Mouse (Mus musculus) kidney, embryonic 15.5 days (tissue): ENCODE results near the gene Epop. TPM values are rescaled to one million over a fixed set of nuclear protein-coding genes. Genes with fewer than 3 reads are reported as not detected.
"Not testable (repeated sequence)": the region's sequence is repeated elsewhere in the genome, so short reads cannot be mapped to it uniquely, and the experiment has no call there.

ENCODE experiments used
- ATAC-seq: fragments of 200-750 bp; cut with Nextera tagmentation; replicated peaks from 2 replicates; pipeline ENCODE4 v1.8.0; 2017; ENCODE audit warnings: moderate TSS enrichment; ENCODE audit not compliant: low FRiP score
- H3K27ac ChIP-seq: fragments of 300-500 bp; sonication (generic); 2 replicates; pipeline ENCODE4 v1.5.1; 2015; ENCODE audit warnings: mild to moderate bottlenecking, inconsistent platforms
- H3K27me3 ChIP-seq: fragments of 300-500 bp; sonication (generic); 2 replicates; pipeline ENCODE4 v1.6.1; 2015; ENCODE audit warnings: inconsistent platforms
- H3K36me3 ChIP-seq: fragments of 300-500 bp; sonication (generic); 2 replicates; pipeline ENCODE4 v1.6.1; 2015; ENCODE audit warnings: inconsistent platforms
- H3K4me1 ChIP-seq: fragments of 300-500 bp; sonication (generic); 2 replicates; pipeline ENCODE4 v1.6.1; 2015; ENCODE audit warnings: inconsistent platforms
- H3K4me2 ChIP-seq: fragments of 300-500 bp; sonication (generic); 2 replicates; pipeline ENCODE4 v1.6.1; 2015; ENCODE audit warnings: moderate library complexity, mild to moderate bottlenecking, inconsistent platforms
- H3K4me3 ChIP-seq: fragments of 300-500 bp; sonication (generic); replicated peaks from 2 replicates; pipeline ENCODE4 v1.5.1; 2015; ENCODE audit warnings: mild to moderate bottlenecking, inconsistent platforms
- H3K9ac ChIP-seq: fragments of 300-500 bp; sonication (generic); 2 replicates; pipeline ENCODE4 v1.6.1; 2015; ENCODE audit warnings: mild to moderate bottlenecking, inconsistent platforms
- H3K9me3 ChIP-seq: fragments of 300-500 bp; sonication (generic); replicated peaks from 2 replicates; pipeline ENCODE4 v1.6.1; 2016; ENCODE audit warnings: inconsistent platforms
- WGBS: fragments of 180-500 bp; shearing (Covaris S2); methylation state at CpG from one replicate; pipeline ENCODE4 v1.1.7; 2015; ENCODE audit warnings: mixed read lengths; 5-methylcytosine and 5-hydroxymethylcytosine counted together
- polyA plus RNA-seq: library from polyadenylated mRNA; unstranded; fragments of >200 nt; fragmentation: Nextera tagmentation; extraction: Ambion mirVana; gene quantifications from 2 replicates; pipeline ENCODE4 v1.2.1, GENCODE M21; 2015

Epop gene
- polyA plus RNA-seq, 1 experiment from 2014 or later, result 5.1 TPM

GRCm38 (mm10) chr11:97642746-97643145, 13.2 kb upstream of the Epop start:
- H3K9me3 ChIP-seq, result no peaks in the 10 kb centered on the region
- no peaks in the 10 kb centered on the region for H3K4me1 ChIP-seq
- no peak for ATAC-seq
- H3K27ac ChIP-seq, result no peak overlapping the region
- no peak overlapping the region for H3K4me3 ChIP-seq
- no peak overlapping the region for H3K9ac ChIP-seq
- H3K36me3 ChIP-seq, result no peaks in the 10 kb centered on the region
- H3K4me2 ChIP-seq, result no peak overlapping the region
- WGBS, result 50% methylated on average over 2 of the region's 2 CpGs
- H3K27me3 ChIP-seq, result no peaks in the 10 kb centered on the region

- 43% methylated on average over 8 of the region's 8 CpGs for WGBS
- Histone ChIP-seq H3K4me1 (no peaks in the 10 kb centered on the region), H3K9ac (no peak overlapping the region), H3K27me3 (no peaks in the 10 kb centered on the region), H3K9me3 (no peaks in the 10 kb centered on the region), H3K36me3 (no peaks in the 10 kb centered on the region), H3K4me2 (no peak overlapping the region), H3K4me3 (no peak overlapping the region), H3K27ac (no peak overlapping the region)
- no peak for ATAC-seq
Observed at GRCm38 (mm10) chr11:97641668-97642067, 12.2 kb upstream of the Epop start.

GRCm38 (mm10) chr11:97635468-97636019, 6.0 kb upstream of the Epop start:
- Histone ChIP-seq H3K27ac (no peak overlapping the region), H3K4me1 (0 out of 2 replicates have a peak, but pooled peaks cover under 1% of the 10 kb centered on the region), H3K4me2 (no peak overlapping the region), H3K27me3 (peaks cover 16% of the 10 kb centered on the region), H3K4me3 (no peak overlapping the region), H3K9ac (no peak overlapping the region), H3K9me3 (no peaks in the 10 kb centered on the region), H3K36me3 (no peaks in the 10 kb centered on the region)
- no peak for ATAC-seq
- WGBS, result 78% methylated on average over 11 of the region's 11 CpGs

DNA sequence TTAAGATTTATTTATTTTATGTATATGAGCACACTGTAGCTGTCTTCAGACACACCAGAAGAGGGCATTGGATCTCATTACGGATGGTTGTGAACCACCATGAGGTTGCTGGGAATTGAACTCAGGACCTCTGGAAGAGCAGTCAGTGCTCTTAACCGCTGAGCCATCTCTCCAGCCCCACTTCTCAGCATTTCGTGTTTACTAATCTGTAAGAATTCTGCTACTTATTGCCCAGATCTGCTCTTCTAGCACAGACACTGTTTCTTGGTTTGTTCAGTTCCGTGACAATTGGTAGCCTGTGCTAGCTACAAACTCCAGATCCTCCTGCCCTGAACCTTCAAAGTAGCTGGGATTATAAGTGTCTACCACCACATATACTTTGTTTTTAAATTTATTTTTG, 2.9 kb upstream of the Epop start:
- ATAC-seq, result not testable (repeated sequence)
- WGBS, result 87% methylated on average over 4 of the region's 4 CpGs

DNA sequence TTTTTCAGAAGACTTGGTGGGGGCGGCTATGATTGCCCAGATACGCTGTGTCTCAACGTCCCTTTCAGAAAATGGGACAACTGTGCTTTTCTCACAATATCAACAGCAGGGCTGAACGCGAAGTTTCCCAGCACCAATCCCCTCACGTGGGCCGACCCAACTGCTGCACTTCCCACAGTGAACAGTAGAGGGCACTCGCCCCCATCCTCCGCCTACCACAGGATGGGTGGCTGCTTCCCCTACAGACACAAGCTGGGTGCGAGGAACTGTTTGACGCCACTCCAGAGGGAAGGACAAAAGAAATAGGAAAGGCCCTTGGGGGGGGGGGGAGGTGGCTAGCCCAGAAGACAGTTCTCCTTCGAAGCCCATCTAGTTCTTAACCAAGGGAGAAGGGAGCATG, 2.4 kb upstream of the Epop start:
- no peaks in the 10 kb centered on the region for H3K36me3 ChIP-seq
- peaks cover 52% of the 10 kb centered on the region for H3K27me3 ChIP-seq
- 5% methylated on average over 12 of the region's 12 CpGs for WGBS
- no peak overlapping the region for H3K27ac ChIP-seq
- no peak overlapping the region for H3K4me2 ChIP-seq
- H3K4me1 ChIP-seq, result peaks cover 36% of the 10 kb centered on the region
- H3K9ac ChIP-seq, result no peak overlapping the region
- no peak overlapping the region for H3K4me3 ChIP-seq
- ATAC-seq, result 0 out of 2 replicates have a peak, but pooled peaks have one; percentile 23
- no peaks in the 10 kb centered on the region for H3K9me3 ChIP-seq

More for the DNA sequence above, 2.9 kb upstream of the Epop start:
- not testable (repeated sequence) for H3K4me3 ChIP-seq, H3K36me3 ChIP-seq, H3K4me2 ChIP-seq, H3K9ac ChIP-seq, H3K9me3 ChIP-seq, H3K27ac ChIP-seq
- Histone ChIP-seq H3K27me3 (peaks cover 47% of the 10 kb centered on the region), H3K4me1 (peaks cover 31% of the 10 kb centered on the region)

DNA sequence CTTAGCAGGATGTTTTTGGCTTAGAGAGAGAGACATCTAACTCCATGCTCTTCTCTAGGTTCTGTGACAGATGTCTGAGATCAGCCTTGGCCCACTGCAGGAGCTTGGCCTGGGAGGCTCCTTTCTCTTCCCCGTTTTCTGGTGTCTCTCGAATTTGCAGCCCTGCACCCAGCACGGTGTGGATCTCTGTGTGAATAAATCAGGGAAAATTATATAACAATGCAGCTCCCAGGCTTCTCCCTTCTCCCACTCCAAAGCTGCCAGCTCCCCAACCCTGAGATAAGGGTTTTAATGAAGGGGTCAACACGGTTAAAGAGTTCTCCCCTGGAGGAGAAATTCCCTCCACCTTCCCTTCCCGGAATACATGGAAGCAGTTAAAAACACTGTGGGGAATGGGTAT, 2.0 kb upstream of the Epop start:
- 10% methylated on average over 5 of the region's 5 CpGs for WGBS
- H3K4me1 ChIP-seq, result peaks cover 41% of the 10 kb centered on the region
- H3K27me3 ChIP-seq, result peaks cover 56% of the 10 kb centered on the region
- no peak overlapping the region for H3K27ac ChIP-seq
- H3K36me3 ChIP-seq, result no peaks in the 10 kb centered on the region
- no peaks in the 10 kb centered on the region for H3K9me3 ChIP-seq
- no peak for ATAC-seq
- H3K9ac ChIP-seq, result no peak overlapping the region
- no peak overlapping the region for H3K4me2 ChIP-seq
- no peak overlapping the region for H3K4me3 ChIP-seq

DNA sequence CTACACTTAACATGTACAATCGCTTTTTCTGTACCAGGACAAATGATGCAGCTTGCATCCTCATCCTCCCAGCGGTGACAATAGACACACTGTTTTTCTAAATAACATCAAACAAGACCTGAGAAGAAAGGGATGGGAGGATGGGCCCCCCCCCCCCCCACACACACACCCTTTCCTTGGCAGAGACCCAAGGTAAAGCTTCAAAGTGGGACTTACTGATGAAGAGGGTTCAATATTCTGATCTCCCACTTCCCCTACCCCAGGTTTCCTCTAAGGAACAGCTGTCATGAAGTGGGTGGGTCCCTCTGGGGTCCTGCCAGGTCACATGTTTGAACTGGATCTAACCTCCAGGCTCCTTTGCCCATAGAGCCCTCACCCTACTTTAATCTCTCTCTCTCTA, 1.5 kb upstream of the Epop start:
- Histone ChIP-seq H3K4me1 (peaks cover 45% of the 10 kb centered on the region), H3K27ac (no peak overlapping the region), H3K4me2 (no peak overlapping the region), H3K4me3 (no peak overlapping the region), H3K9ac (no peak overlapping the region), H3K9me3 (no peaks in the 10 kb centered on the region), H3K36me3 (no peaks in the 10 kb centered on the region), H3K27me3 (peaks cover 61% of the 10 kb centered on the region)
- no peak for ATAC-seq
- 33% methylated on average over 2 of the region's 2 CpGs for WGBS

DNA sequence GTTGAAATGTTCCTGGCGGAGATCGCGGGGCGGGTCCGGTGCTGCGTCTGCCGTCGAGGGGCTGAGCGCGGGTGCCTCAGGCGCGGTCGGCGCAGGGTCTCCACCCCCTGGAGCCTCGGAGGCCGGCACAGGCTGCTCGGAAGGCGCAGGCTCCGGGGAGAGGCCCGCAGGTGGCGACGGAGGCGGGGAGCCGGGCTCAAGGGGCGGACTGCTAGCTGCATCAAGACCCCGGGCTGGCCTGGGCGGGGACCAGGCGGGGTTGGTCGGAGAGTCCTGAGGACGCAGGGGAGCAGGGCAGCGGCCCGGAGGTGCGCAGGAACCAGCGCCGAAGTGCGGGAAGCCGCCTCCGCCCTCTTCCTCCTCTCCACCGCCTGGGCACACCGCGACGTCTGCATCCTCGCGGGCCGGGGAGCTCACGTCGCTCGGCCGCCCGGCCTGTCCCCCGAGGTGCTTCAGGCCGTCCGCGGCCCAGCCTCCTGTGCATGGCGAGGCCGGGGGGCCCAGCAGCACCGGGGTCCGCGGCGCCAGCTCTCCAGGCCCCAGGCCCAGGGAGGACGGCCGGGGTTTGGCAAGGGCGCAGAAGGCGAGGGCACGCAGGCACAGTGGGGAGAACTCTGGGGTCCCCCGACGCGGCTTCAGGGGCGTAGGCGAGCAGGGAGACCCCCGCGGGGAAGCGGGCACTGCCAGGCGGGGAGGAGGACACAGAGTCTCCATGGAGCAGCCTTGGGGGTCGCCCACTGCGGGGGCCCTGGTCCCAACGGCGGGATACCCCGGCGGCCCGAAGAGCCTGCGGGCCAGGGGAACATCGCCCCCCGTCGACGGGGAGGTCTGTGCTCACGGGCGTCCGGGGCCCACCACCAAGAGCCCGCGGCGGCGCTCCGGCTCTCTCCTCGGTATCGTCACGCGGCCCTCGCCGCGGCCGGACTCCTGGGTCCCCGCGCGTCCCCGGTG, 659 bp downstream of the Epop start:
- Histone ChIP-seq H3K9ac (peak overlapping the region; percentile 74), H3K27me3 (peaks cover 82% of the 10 kb centered on the region), H3K4me1 (peaks cover 46% of the 10 kb centered on the region), H3K36me3 (no peaks in the 10 kb centered on the region), H3K4me3 (peak overlapping the region; percentile 74), H3K9me3 (no peaks in the 10 kb centered on the region), H3K27ac (no peak overlapping the region), H3K4me2 (peak overlapping the region; percentile 97)
- ATAC-seq, result peak; percentile 43; the same call in 1 of the 2 replicates
- WGBS, result under 1% methylated on average over 104 of the region's 106 CpGs

DNA sequence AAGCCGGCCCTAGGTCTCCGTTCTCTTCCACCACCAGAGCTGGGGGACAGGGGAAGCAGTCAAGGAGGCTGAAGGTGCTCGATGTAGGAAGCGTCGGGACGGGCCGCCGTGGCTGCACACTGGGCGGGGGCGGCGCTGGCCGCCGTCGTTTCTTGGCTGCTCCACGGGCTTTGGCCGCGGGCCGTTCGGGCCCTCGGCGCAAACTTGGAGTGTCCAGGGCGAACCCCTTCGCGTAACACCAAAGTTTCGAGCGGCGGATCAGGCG, 1.3 kb downstream of the Epop start:
- H3K9me3 ChIP-seq, result no peaks in the 10 kb centered on the region
- peak overlapping the region; percentile 74 for H3K4me3 ChIP-seq
- 1% methylated on average over 28 of the region's 28 CpGs for WGBS
- peaks cover 46% of the 10 kb centered on the region for H3K4me1 ChIP-seq
- peak overlapping the region; percentile 97 for H3K4me2 ChIP-seq
- no peak for ATAC-seq
- H3K27me3 ChIP-seq, result peaks cover 88% of the 10 kb centered on the region
- H3K36me3 ChIP-seq, result no peaks in the 10 kb centered on the region
- H3K9ac ChIP-seq, result 0 out of 2 replicates have a peak overlapping the region, but pooled peaks have one; percentile 74
- H3K27ac ChIP-seq, result no peak overlapping the region

DNA sequence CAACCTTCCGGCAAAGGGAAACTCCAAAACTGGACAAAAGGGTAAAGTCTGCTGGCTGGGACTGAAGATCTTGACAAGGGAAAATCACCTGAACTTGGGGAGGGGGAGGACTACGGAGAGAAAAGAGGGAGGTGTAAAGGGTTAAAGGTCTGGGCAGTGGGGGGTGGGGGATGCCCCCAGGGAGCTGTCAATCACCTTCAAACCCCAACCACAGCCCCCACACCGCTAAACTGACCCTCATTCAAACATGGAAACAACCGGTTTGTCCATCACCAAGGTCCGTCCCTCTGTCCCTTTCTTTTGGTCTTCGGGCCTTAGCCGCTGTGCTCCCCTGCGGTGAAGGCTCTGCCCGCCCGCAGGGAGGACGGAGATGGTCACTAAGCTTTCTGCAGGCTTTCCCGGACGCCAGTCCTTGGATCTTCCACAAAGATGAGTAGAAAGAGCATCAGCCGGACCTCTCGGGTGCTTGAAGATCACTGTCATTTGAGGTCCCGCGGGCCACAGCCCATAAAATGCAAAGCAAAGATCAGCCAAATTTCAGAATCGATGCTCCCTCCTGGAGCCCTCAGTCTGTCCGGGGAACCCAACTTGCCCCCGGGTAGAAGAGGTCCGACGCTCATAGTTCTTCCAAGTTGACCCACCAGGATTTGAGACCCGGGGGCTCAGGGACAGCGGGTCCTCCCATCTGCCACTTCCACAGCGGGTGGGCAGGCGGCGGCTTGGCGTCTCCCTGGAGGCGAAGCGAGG, 1.8 kb downstream of the Epop start:
- Histone ChIP-seq H3K27me3 (peaks cover 93% of the 10 kb centered on the region), H3K4me3 (peak overlapping the region; percentile 74), H3K9me3 (no peaks in the 10 kb centered on the region)

DNA sequence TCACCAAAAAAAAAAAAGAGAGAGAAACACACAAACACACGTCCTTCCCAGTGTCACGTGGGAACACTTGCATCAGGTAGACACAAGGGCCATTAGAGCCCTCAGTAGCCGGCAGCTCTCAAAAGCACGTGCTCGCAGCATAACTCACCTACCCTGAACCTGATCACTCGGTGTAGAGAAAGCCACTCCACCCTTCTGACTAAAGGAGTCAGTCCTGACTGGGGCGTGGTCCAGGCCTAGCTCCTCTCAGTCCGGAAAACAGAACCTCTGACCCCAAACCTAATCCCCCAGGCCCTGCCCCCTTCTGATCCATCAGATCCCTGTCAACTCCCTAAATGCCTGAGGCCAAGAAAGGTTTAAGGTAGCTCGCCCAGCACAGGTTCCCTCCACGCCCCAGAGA, 2.7 kb downstream of the Epop start:
- Histone ChIP-seq H3K4me1 (peaks cover 46% of the 10 kb centered on the region), H3K36me3 (no peaks in the 10 kb centered on the region), H3K4me3 (no peak overlapping the region), H3K27me3 (peaks cover 93% of the 10 kb centered on the region), H3K9ac (no peak overlapping the region), H3K9me3 (no peaks in the 10 kb centered on the region), H3K4me2 (peak overlapping the region; percentile 97), H3K27ac (no peak overlapping the region)
- WGBS, result 10% methylated on average over 10 of the region's 10 CpGs
- no peak for ATAC-seq

More for the DNA sequence above, 1.8 kb downstream of the Epop start:
- no peak overlapping the region for H3K27ac ChIP-seq
- H3K4me1 ChIP-seq, result peaks cover 46% of the 10 kb centered on the region
- ATAC-seq, result no peak
- no peak overlapping the region for H3K9ac ChIP-seq
- no peaks in the 10 kb centered on the region for H3K36me3 ChIP-seq
- 6% methylated on average over 30 of the region's 30 CpGs for WGBS
- H3K4me2 ChIP-seq, result peak overlapping the region; percentile 97

- Histone ChIP-seq H3K36me3 (no peaks in the 10 kb centered on the region), H3K4me2 (0 out of 2 replicates have a peak overlapping the region, but pooled peaks have one; percentile 2), H3K9me3 (no peaks in the 10 kb centered on the region), H3K4me3 (no peak overlapping the region), H3K27me3 (peaks cover 89% of the 10 kb centered on the region), H3K4me1 (peaks cover 46% of the 10 kb centered on the region), H3K9ac (no peak overlapping the region), H3K27ac (no peak overlapping the region)
- ATAC-seq, result no peak
- WGBS, result 10% methylated on average over 13 of the region's 13 CpGs
Observed at GRCm38 (mm10) chr11:97626431-97626830, 3.1 kb downstream of the Epop start.
